Mouse (Mus musculus) G1E-ER4 (cell line): Measurements from ENCODE around the gene Hmx2. TPM values are rescaled to one million over a fixed set of nuclear protein-coding genes. Genes with fewer than 3 reads are reported as not detected.

ENCODE experiments used
- GATA1 ChIP-seq: IDR thresholded peaks from one replicate; pipeline ENCODE4 v1.8.0; 2012; ENCODE audit warnings: low read length, inconsistent platforms
- polyA plus RNA-seq: library from polyadenylated mRNA; stranded (reverse); fragments of >175 nt; gene quantifications from 2 replicates; pipeline ENCODE4 v1.2.3, GENCODE M21; 2012

The Hmx2 gene
- polyA plus RNA-seq, 1 experiment: 5.6 TPM

- TF ChIP-seq GATA1: no peak
Measured at GRCm38 (mm10) chr7:131553771-131554175, 5.2 kb downstream of the Hmx2 start.

DNA sequence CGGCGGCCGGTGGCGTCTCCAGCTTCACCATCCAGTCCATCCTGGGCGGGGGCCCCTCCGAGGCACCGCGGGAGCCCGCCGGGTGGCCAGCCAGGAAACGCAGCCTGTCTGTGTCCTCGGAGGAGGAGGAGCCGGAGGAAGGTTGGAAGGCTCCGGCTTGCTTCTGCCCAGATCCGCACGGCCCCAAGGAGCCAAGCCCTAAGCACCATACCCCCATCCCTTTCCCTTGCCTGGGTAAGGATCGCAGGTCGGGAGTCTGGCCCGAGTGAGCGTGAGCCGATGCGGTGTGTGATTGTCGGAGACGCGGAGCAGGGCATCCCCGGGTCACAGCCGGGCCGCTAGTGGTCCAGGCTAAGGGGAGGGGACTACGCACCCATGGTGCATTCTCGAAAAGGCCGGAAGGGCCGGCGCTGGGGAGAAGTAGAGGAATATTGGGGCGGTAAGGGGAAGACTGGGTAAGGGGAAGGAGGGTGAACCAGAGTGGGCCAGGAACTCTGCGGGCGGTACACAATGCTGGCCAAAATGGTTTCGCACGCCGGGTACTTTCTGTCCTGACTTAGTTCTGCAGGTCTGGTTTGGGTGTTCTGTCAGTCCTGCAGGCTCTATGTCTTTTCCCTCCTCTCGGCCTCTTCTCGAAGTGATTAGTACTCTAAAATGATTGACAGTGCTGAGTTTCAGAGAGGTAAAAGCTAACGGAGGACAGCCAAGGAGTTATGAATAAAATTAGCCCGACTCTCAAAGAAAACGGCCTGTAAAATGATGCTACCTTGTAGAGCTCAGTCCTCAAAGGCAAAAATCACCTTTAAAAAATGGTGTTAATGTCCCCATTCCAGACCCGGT lies 6.0 kb downstream of the Hmx2 start:
- no peak for TF ChIP-seq GATA1

DNA sequence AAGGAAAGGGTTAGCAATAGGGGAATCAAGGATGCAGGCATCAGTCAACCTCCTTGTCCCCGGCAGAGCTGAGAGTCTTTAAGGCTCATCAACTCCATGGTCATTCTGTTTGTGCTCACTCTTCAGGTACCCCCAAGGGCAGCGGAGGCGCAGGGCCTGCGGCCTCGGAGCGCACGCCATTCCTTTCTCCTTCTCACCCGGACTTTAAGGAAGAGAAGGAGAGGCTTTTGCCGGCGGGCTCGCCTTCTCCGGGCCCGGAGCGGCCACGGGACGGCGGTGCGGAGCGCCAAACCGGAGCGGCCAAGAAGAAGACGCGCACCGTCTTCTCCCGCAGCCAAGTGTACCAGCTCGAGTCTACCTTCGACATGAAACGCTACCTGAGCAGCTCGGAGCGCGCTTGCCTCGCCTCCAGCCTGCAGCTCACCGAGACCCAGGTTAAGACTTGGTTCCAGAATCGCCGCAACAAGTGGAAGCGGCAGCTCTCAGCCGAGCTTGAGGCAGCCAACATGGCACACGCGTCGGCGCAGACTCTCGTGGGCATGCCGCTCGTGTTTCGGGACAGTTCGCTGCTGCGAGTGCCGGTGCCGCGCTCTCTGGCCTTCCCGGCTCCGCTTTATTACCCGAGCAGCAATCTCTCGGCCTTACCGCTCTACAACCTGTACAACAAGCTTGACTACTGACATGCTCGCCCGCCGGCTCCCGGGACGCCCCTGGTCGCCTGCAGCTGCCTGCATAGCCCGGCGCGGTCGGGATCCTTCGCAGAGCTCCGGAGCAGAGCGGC lies 6.9 kb downstream of the Hmx2 start:
- TF ChIP-seq GATA1: no peak

- TF ChIP-seq GATA1: no peak
Measured at GRCm38 (mm10) chr7:131556116-131556515, 7.5 kb downstream of the Hmx2 start.

DNA sequence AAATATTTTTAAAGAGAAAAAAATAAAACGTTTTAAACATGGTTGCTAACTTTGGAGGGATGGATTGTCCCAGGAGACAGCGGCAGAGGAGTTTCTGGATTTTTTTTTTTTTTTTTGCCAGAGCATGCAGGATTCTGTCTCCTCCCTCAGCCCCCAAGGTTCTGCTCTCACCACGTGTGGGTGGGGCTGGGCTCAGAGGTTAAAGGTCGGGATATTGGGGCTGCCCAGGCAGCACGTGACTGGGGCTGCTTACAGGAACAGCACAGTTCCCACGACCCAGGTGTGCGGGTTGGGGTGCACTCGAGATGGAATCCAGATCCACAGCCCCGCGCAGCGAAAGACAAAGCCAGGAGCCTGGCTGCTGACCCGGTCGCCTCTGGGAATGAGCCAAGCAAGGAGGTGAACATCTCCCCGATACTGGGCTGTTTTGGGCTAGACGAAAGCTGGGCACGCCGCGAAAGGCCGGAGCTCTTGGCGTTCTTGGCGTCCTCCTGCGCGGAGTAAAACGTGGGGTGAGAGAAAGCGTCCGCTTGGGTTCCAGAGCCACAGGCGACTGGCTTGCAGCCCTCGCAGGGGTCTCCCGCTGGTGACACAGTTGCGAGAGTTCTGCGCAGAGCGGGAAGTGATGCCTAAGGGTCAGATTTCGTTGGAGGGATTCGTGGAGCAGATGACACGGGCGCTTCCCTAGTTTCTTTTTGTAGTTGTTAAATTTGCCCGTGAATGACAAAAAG lies 8.1 kb downstream of the Hmx2 start:
- TF ChIP-seq GATA1: no peak

DNA sequence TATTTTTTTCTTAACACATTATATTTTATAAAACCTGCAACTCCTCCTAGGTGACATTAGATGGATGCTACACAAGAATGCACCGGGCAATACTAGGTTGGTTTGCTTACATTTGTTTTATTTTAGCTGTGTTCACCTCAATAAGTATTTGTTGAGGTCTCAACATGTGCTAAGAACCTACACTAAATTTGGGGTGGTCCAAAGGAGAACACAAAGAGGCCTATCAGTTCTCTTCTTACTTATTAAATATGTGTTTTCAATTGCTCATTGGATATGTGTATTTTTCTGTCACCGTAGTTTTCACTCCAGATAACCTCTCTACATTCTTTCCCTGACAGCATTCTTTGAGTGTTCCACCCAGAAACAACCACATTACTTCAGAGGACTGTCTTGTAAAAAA lies 9.2 kb downstream of the Hmx2 start:
- TF ChIP-seq GATA1: no peak

DNA sequence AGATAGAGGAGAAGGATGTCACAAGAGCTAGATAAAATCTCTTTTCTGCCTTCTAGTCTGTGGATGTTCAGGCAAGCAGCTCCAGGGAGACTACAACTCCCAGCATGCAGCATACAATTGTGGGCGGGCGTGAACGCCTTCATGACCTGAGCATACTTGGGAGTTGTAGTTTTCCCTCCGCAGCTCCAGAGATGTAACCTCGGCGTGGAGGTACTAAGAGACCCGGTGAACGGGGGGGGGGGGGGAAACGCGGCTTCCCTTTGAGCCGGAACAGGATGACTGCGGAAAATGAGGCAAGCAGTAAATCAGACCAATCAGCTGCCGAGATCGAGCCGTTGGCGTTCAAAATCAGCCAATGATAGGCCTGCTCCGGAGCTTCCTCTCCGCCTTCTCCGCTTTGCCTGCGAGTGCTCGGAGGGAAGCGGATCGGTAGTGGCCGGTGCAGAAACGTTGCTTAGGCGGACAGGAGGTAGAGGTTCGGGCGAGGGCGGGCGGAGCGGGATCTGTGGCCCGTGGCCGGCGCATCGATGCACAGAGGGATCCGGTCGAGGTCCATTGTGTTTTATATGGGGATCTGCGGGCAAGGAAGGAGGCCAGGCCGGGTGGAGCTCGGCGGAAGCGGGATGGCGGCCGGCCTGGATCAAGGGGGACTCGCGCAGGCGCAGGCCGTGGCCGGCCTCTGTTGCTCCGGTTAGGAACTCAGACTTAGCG lies 11.6 kb downstream of the Hmx2 start, which contains the start of gene Bub3:
TSS of gene Bub3 (plus strand) at position 237 of the 711 bp plus-strand sequence.
- TF ChIP-seq GATA1: no peak

GRCm38 (mm10) chr7:131560697-131561042 lies 12.1 kb downstream of the Hmx2 start:
- no peak for TF ChIP-seq GATA1

- TF ChIP-seq GATA1: no peak
Measured at GRCm38 (mm10) chr7:131575246-131575645, 26.7 kb downstream of the Hmx2 start.

DNA sequence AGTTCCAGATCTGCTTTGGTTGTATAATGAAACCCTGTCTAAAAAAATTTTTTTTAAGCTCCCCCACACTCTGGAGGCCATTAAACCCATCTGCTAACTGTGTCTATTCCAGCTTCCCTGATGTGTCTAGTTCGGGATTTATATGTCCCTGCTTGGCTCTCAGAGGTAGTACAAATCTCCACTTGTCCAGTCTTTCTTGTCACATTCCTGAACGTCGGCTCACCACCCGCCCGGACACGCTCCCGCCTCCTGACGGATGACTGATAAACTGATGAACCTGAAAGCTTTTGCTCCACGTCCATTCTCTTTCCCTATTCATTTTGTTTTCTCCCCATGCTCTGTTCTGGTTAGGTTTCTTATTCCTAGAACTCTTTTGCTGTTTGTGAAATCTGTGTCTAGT lies 33.6 kb downstream of the Hmx2 start:
- TF ChIP-seq GATA1: no peak

- no peak for TF ChIP-seq GATA1
Measured at GRCm38 (mm10) chr7:131585551-131585950, 37.0 kb downstream of the Hmx2 start.

- no peak for TF ChIP-seq GATA1
Measured at GRCm38 (mm10) chr7:131597779-131598482, 49.4 kb downstream of the Hmx2 start.

DNA sequence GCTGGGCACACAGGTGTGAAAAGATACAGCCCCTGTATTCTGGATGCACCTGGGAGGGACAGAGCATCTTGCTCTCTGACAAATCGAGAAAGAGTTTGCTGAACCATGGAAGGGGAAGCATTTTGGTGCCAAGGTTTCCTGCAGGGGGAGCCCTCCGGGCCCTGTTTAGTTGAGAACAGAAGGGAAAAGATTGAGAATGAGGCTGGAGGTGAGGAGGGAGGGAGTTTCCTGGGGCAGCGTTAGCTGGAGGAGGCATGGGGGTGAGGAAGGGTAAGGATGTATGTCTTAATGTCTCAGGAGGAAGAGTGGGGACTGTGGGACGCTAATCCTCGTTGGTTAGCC lies 49.9 kb downstream of the Hmx2 start:
- TF ChIP-seq GATA1: no peak

GRCm38 (mm10) chr7:131602106-131602505 lies 53.5 kb downstream of the Hmx2 start:
- TF ChIP-seq GATA1: no peak

DNA sequence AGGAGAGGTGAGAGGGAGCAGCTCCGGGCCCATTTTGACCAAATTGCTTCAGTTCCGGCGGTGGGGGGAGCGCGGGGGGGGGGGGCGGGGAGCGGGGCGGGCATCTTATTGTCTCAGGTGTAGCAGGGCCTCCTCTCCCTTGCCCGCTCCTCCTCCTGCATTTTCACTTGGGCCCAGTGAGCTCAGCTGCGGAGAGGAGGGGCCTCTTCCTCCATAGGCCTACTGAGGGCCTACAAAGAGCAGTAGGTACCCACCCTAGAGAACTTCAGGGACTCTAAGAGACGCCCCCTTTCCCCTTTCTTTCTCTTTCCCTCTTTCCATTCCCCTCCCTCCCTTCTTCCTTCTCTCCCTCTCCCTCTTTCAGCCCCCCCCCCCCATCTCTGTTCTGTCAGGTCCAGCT lies 54.6 kb downstream of the Hmx2 start:
- no peak for TF ChIP-seq GATA1

DNA sequence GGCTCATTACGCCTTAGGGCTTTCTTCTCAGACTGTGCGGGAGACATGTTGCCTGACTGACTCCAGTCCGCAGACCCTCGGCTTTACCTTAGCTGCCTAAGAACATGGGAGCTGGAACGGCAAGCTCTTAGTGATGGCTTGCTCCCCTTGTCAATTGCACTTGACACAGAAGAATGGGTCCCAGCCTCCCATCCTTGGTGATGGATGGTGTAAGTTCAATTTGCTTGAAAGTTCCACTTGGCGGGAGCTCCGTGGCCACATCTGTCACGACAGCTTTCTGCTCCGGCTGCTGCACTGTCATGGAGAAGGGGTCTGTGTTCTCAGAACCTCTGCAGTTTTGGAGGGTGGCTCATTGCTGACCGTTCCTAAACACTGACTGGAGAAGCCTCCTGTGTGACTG lies 56.4 kb downstream of the Hmx2 start:
- no peak for TF ChIP-seq GATA1
